28 mouse cellular contexts compared by ENCODE assay signal in the genomic region with DNA sequence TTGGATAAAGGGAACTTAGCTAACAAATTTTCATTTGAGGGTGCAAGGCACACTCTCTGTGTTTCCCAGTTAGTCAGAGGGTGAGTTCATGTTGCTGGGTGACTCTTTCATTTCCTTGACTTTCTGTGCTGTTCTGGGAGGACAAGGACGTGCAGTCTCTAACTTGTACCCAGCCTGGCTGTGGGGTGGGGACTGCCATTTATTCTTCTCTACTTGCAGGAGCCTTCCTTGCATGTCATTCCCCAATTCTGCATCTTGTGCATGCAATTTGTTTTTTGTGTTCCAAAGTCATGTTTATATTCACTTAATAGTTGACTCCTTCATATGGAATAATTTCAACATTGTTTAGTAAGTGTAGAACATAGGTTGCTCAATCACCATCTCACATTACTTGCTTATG. TPM values are rescaled to one million over a fixed set of nuclear protein-coding genes. Genes with fewer than 3 reads are reported as not detected.
DNase-seq lines count a peak whose midpoint lies in the region; ATAC-seq and TF ChIP-seq lines count a peak whose summit lies in the region.
"Had no signal": no experiment of that assay in that cellular context is flagged by ENCODE, and none has a peak within 500 bp of the region (broad histone marks: within the 10 kb centered on the region; RNA-seq: fewer than 3 reads in every experiment).

No protein-coding gene starts in this region.

- H3K36me3 ChIP-seq in stomach, embryonic 16.5 days (ENCODE audit: control insufficient read depth, insufficient read depth, low read length): no peaks in the 10 kb centered on the region
- H3K36me3 ChIP-seq in stomach, postnatal 0 days (ENCODE audit: control insufficient read depth, insufficient read depth, low read length): no peaks in the 10 kb centered on the region
- H3K36me3 ChIP-seq: embryonic facial prominence, embryonic 13.5 days; embryonic facial prominence, embryonic 15.5 days; forebrain, embryonic 10.5 days; forebrain, embryonic 12.5 days had no signal

- H3K4me2 ChIP-seq in stomach, embryonic 16.5 days (ENCODE audit: low read depth, low read length): no peak overlapping the region
- no peak overlapping the region for H3K4me2 ChIP-seq in stomach, postnatal 0 days (replicated peaks; ENCODE audit: low read depth)
- H3K4me2 ChIP-seq: embryonic facial prominence, embryonic 13.5 days; embryonic facial prominence, embryonic 15.5 days; forebrain, embryonic 12.5 days had no signal

- no peak for TF ChIP-seq EP300 in stomach, postnatal 0 days (optimal IDR thresholded peaks at IDR 0.05)

- H3K27me3 ChIP-seq in stomach, embryonic 16.5 days (ENCODE audit: control insufficient read depth, insufficient read depth, low read length): no peaks in the 10 kb centered on the region
- H3K27me3 ChIP-seq in stomach, postnatal 0 days (ENCODE audit: control insufficient read depth, insufficient read depth, low read length): no peaks in the 10 kb centered on the region
- H3K27me3 ChIP-seq: embryonic facial prominence, embryonic 13.5 days; embryonic facial prominence, embryonic 15.5 days; forebrain, embryonic 12.5 days had no signal

- 0 out of 2 replicates have a peak overlapping the region, but pooled peaks have one; percentile 6 for H3K27ac ChIP-seq in stomach, embryonic 16.5 days (ENCODE audit: low read length)
- H3K27ac ChIP-seq in stomach, postnatal 0 days (replicated peaks): no peak overlapping the region; the same call in 1 of the 2 replicates
- H3K27ac ChIP-seq: embryonic facial prominence, embryonic 13.5 days; embryonic facial prominence, embryonic 15.5 days; forebrain, embryonic 10.5 days; forebrain, embryonic 12.5 days had no signal

- DNase-seq in adrenal gland, adult 2 months: peak; percentile 67
- DNase-seq in adrenal gland, postnatal 25 days: no peak
- peak; percentile 31 to 38 for DNase-seq in adrenal gland, postnatal 36 days
- DNase-seq in adrenal gland, postnatal 4 days (ENCODE audit: low spot score in 2 of 2): no peak
- DNase-seq in stomach, postnatal 0 days (ENCODE audit: low spot score): no peak
- DNase-seq: cerebellum, adult 11 months; cerebellum, adult 18-20 months; cerebellum, adult 8-10 months; cerebellum, adult 9-11 months; cerebellum, postnatal 14 days; cerebellum, postnatal 36 days; embryo, embryonic 11 days had no signal

- no peaks in the 10 kb centered on the region for H3K9me3 ChIP-seq in stomach, embryonic 16.5 days (replicated peaks; ENCODE audit: control insufficient read depth, low read length)
- no peaks in the 10 kb centered on the region for H3K9me3 ChIP-seq in stomach, postnatal 0 days (ENCODE audit: control insufficient read depth, low read length)
- H3K9me3 ChIP-seq: embryonic facial prominence, embryonic 13.5 days; embryonic facial prominence, embryonic 15.5 days; forebrain, embryonic 10.5 days; forebrain, embryonic 12.5 days had no signal

- ATAC-seq in stomach, embryonic 16.5 days (ENCODE audit: insufficient read depth, low FRiP score): no peak
- no peak for ATAC-seq in stomach, postnatal 0 days (ENCODE audit: low FRiP score, low TSS enrichment)
- ATAC-seq: forebrain, embryonic 14.5 days; forebrain, embryonic 16.5 days had no signal

- no peaks in the 10 kb centered on the region; the same call in 1 of the 2 replicates for H3K4me1 ChIP-seq in stomach, embryonic 16.5 days (ENCODE audit: control insufficient read depth, insufficient read depth, low read length)
- H3K4me1 ChIP-seq in stomach, postnatal 0 days (replicated peaks; ENCODE audit: control insufficient read depth, insufficient read depth): no peaks in the 10 kb centered on the region
- H3K4me1 ChIP-seq: embryonic facial prominence, embryonic 13.5 days; embryonic facial prominence, embryonic 15.5 days; forebrain, embryonic 10.5 days; forebrain, embryonic 12.5 days had no signal

- WGBS in stomach, embryonic 16.5 days: 52% methylated on average over 1 of the region's 1 CpGs
- WGBS in stomach, postnatal 0 days: 55% methylated on average over 1 of the region's 1 CpGs

- no peak overlapping the region for H3K9ac ChIP-seq in stomach, embryonic 16.5 days (ENCODE audit: low read length)
- no peak overlapping the region for H3K9ac ChIP-seq in stomach, postnatal 0 days (ENCODE audit: low read length)
- H3K9ac ChIP-seq: embryonic facial prominence, embryonic 13.5 days; embryonic facial prominence, embryonic 15.5 days; forebrain, embryonic 12.5 days had no signal

- no peak overlapping the region for H3K4me3 ChIP-seq in stomach, embryonic 16.5 days (replicated peaks; ENCODE audit: low read length)
- H3K4me3 ChIP-seq in stomach, postnatal 0 days (ENCODE audit: low read depth, low read length): no peak overlapping the region
- H3K4me3 ChIP-seq: embryonic facial prominence, embryonic 13.5 days; embryonic facial prominence, embryonic 15.5 days; erythroblast, embryonic 14.5 days; forebrain, embryonic 10.5 days; forebrain, embryonic 12.5 days had no signal

- no peak for TF ChIP-seq CTCF in stomach, postnatal 0 days (IDR thresholded peaks at IDR 0.05; ENCODE audit: low read depth)

RNA-seq across cellular contexts. Expression of gene Olfr996, which starts 24.2 kb away (rescaled TPM):
- total RNA-seq in adrenal gland, adult 2 months (2021): not detected
- polyA plus RNA-seq in adrenal gland, adult 2 months (2012; rRNA removed): 0.13 and 0.16 TPM in 2 replicates
- total RNA-seq in adrenal gland, postnatal 25 days (2021): not detected in 2 replicates
- total RNA-seq in adrenal gland, postnatal 36 days (2021): not detected
- total RNA-seq in adrenal gland, postnatal 4 days (2021): not detected
- not detected in 2 replicates for polyA plus RNA-seq in stomach, embryonic 16.5 days (2015; fragmentation: Nextera tagmentation; extraction: Ambion mirVana)
- polyA plus RNA-seq in stomach, postnatal 0 days (2015; fragmentation: Nextera tagmentation; extraction: Ambion mirVana): not detected in 2 replicates
- total RNA-seq: adrenal gland, adult 18-20 months; common myeloid progenitor, adult 5-6 weeks; ES-E14; MEL had no signal
- polyA plus RNA-seq: brain, embryonic 14.5 days; C2C12; embryonic facial prominence, embryonic 11.5 days; embryonic facial prominence, embryonic 13.5 days; embryonic facial prominence, embryonic 15.5 days; erythroblast, embryonic 14.5 days; forebrain, embryonic 10.5 days; forebrain, embryonic 12.5 days; forebrain, embryonic 14.5 days; forebrain, embryonic 16.5 days; frontal cortex, adult 2 months had no signal

RNA-seq across cellular contexts. Expression of gene Olfr998, which starts 33.9 kb away (rescaled TPM):
- total RNA-seq in adrenal gland, adult 2 months (2021): not detected
- polyA plus RNA-seq in adrenal gland, adult 2 months (2012; rRNA removed): not detected in 2 replicates
- not detected in 2 replicates for total RNA-seq in adrenal gland, postnatal 25 days (2021)
- not detected for total RNA-seq in adrenal gland, postnatal 36 days (2021)
- total RNA-seq in adrenal gland, postnatal 4 days (2021): not detected
- polyA plus RNA-seq in stomach, embryonic 16.5 days (2015; fragmentation: Nextera tagmentation; extraction: Ambion mirVana): not detected in 2 replicates
- 0.10 TPM in 1 of 2 replicates, not detected in the other for polyA plus RNA-seq in stomach, postnatal 0 days (2015; fragmentation: Nextera tagmentation; extraction: Ambion mirVana)
- total RNA-seq: adrenal gland, adult 18-20 months; common myeloid progenitor, adult 5-6 weeks; ES-E14; MEL had no signal
- polyA plus RNA-seq: brain, embryonic 14.5 days; C2C12; embryonic facial prominence, embryonic 11.5 days; embryonic facial prominence, embryonic 13.5 days; embryonic facial prominence, embryonic 15.5 days; erythroblast, embryonic 14.5 days; forebrain, embryonic 10.5 days; forebrain, embryonic 12.5 days; forebrain, embryonic 14.5 days; forebrain, embryonic 16.5 days; frontal cortex, adult 2 months had no signal

RNA-seq across cellular contexts. Expression of gene 4833423E24Rik, which starts 36.0 kb away (rescaled TPM):
- under 1 TPM; 0.38 to 0.49 TPM for total RNA-seq in adrenal gland, adult 2 months (2021)
- polyA plus RNA-seq in adrenal gland, adult 2 months (2012; rRNA removed): not detected in 2 replicates
- total RNA-seq in adrenal gland, postnatal 25 days (2021): 0.38 and 0.39 TPM in 2 replicates
- total RNA-seq in adrenal gland, postnatal 36 days (2021): under 1 TPM; 0.26 to 0.33 TPM
- under 1 TPM; 0.34 to 0.48 TPM for total RNA-seq in adrenal gland, postnatal 4 days (2021)
- 19.1 and 25.6 TPM in 2 replicates for polyA plus RNA-seq in stomach, embryonic 16.5 days (2015; fragmentation: Nextera tagmentation; extraction: Ambion mirVana)
- polyA plus RNA-seq in stomach, postnatal 0 days (2015; fragmentation: Nextera tagmentation; extraction: Ambion mirVana): 60.6 and 61.5 TPM in 2 replicates
- total RNA-seq: common myeloid progenitor, adult 5-6 weeks; ES-E14; MEL had no signal
- polyA plus RNA-seq: C2C12; embryonic facial prominence, embryonic 11.5 days; erythroblast, embryonic 14.5 days; forebrain, embryonic 10.5 days; forebrain, embryonic 12.5 days; frontal cortex, adult 2 months had no signal

RNA-seq across cellular contexts. Expression of gene Olfr1000, which starts 56.9 kb away (rescaled TPM):
- total RNA-seq in adrenal gland, adult 2 months (2021): not detected
- not detected in 2 replicates for polyA plus RNA-seq in adrenal gland, adult 2 months (2012; rRNA removed)
- not detected in 2 replicates for total RNA-seq in adrenal gland, postnatal 25 days (2021)
- total RNA-seq in adrenal gland, postnatal 36 days (2021): not detected
- total RNA-seq in adrenal gland, postnatal 4 days (2021): not detected
- polyA plus RNA-seq in stomach, embryonic 16.5 days (2015; fragmentation: Nextera tagmentation; extraction: Ambion mirVana): not detected in 2 replicates
- not detected in 2 replicates for polyA plus RNA-seq in stomach, postnatal 0 days (2015; fragmentation: Nextera tagmentation; extraction: Ambion mirVana)
- total RNA-seq: adrenal gland, adult 18-20 months; common myeloid progenitor, adult 5-6 weeks; ES-E14; MEL had no signal
- polyA plus RNA-seq: brain, embryonic 14.5 days; C2C12; embryonic facial prominence, embryonic 11.5 days; embryonic facial prominence, embryonic 13.5 days; embryonic facial prominence, embryonic 15.5 days; erythroblast, embryonic 14.5 days; forebrain, embryonic 10.5 days; forebrain, embryonic 12.5 days; forebrain, embryonic 14.5 days; forebrain, embryonic 16.5 days; frontal cortex, adult 2 months had no signal

Comparison
In these comparisons a context has a peak if more than half of its experiments do, and no peak if none do; other contexts are left out.
1. DNase-seq: peak in adrenal gland, adult 2 months (single experiment) and adrenal gland, postnatal 36 days (2 of 2); none in adrenal gland, postnatal 25 days (single experiment), adrenal gland, postnatal 4 days (0 of 2) and stomach, postnatal 0 days (single experiment).